Mouse (Mus musculus): ENCODE results near the gene Ctsz. TPM values are rescaled to one million over a fixed set of nuclear protein-coding genes. Genes with fewer than 3 reads are reported as not detected.

The Ctsz gene
- polyA plus RNA-seq, 1 experiment from 2014 or later, result 179 TPM

DNA sequence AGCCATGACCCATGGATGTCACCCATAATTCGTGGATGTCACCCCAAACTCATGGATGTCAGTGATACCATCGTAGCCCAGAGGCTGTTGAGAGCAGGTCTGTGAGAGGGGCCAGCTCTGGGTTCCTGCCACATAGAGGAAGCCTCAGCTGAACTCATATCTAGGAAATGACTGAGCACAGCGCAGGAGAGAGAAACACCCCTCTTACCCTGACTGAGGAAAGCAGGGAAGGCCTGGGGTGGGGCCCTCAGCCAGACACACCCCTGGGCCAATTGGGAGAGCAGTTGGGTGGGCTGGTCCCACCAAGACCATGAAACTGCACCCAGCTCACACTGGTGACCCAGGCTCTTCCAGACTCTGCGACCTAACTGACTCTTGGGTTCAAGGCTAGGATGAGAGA is 11.5 kb upstream of the Ctsz start, which contains the start of gene Tubb1:
Tubb1 (plus strand) TSS at position 343 of the 400 bp plus-strand sequence.
- no peak for ATAC-seq (ENCODE audit: insufficient read depth)
- no peaks in the 10 kb centered on the region for H3K4me1 ChIP-seq (ENCODE audit: insufficient read depth)
- TF ChIP-seq CTCF (IDR thresholded peaks at IDR 0.05; ENCODE audit: low read depth), result no peak
- 68% methylated on average over 4 of the region's 4 CpGs for WGBS
- no peak within 1 kb of the TSS for H3K4me2 ChIP-seq
- H3K27me3 ChIP-seq (ENCODE audit: insufficient read depth, low read length), result no peaks in the 10 kb centered on the region
- no peak within 1 kb of the TSS for H3K4me3 ChIP-seq (ENCODE audit: low read depth, low read length)
- H3K27ac ChIP-seq (ENCODE audit: low read depth), result no peak within 1 kb of the TSS
- no peaks in the 10 kb centered on the region for H3K36me3 ChIP-seq (ENCODE audit: insufficient read depth)
- DNase-seq, result no peak
- no peaks in the 10 kb centered on the region for H3K9me3 ChIP-seq (ENCODE audit: low read depth, low read length)
- no peak within 1 kb of the TSS for H3K9ac ChIP-seq

DNA sequence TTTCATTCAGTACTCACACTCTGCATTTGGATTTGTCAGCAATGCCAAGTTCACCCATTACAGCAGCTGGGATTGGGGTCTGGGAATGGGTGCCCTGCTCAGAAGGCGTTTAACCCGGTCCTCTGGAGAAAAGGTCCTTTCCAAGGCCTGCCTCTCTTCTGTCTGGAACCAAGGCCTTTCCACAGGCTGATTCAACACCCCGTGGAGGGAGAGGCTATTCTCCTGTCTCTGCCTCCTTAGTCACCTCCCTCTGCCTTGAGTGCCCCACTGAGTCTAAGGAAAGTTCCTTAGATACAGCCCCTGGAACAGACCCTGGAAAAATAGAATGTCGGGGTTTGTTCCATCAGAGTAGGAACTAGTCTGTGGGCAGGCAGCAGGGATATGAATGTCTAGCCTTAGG is 9.6 kb upstream of the Ctsz start:
- WGBS, result 77% methylated on average over 4 of the region's 4 CpGs
- TF ChIP-seq CTCF (IDR thresholded peaks at IDR 0.05; ENCODE audit: low read depth), result no peak
- no peak for ATAC-seq (ENCODE audit: insufficient read depth)

DNA sequence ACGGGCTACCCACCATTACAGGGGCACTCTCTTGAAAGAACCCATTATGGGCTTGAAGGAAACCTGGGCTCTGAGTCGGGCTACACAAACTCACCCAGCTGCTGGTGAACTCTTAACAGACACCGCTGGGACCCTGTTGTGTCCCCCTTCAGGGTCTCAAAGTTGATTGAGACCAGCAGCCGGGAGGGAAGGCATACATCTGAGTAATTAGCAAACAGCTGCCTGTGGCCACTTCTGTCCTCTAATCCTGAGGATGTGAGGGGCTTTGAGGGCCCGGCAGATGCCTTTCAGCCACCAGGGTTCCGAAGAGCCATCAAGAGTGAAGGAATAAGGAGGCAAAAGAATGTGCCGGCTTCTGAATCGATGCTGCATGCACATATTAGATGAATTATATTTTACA is 8.1 kb upstream of the Ctsz start:
- TF ChIP-seq CTCF (IDR thresholded peaks at IDR 0.05; ENCODE audit: low read depth), result no peak
- H3K27ac ChIP-seq (ENCODE audit: low read depth), result peak overlapping the region; percentile 6; the same call in 1 of the 2 replicates
- H3K36me3 ChIP-seq (ENCODE audit: insufficient read depth), result no peaks in the 10 kb centered on the region
- H3K9me3 ChIP-seq (ENCODE audit: low read depth, low read length), result no peaks in the 10 kb centered on the region
- ATAC-seq (ENCODE audit: insufficient read depth) (no peak), DNase-seq (no peak)
- H3K27me3 ChIP-seq (ENCODE audit: insufficient read depth, low read length), result no peaks in the 10 kb centered on the region
- no peak overlapping the region for H3K9ac ChIP-seq
- H3K4me1 ChIP-seq (ENCODE audit: insufficient read depth), result peaks cover 8% of the 10 kb centered on the region; the same call in 1 of the 2 replicates
- WGBS, result 53% methylated on average over 8 of the region's 8 CpGs
- no peak overlapping the region for H3K4me2 ChIP-seq
- no peak overlapping the region for H3K4me3 ChIP-seq (ENCODE audit: low read depth, low read length)

More for the DNA sequence above, 9.6 kb upstream of the Ctsz start:
- no peak overlapping the region for H3K4me2 ChIP-seq
- no peak overlapping the region for H3K27ac ChIP-seq (ENCODE audit: low read depth)
- no peaks in the 10 kb centered on the region for H3K36me3 ChIP-seq (ENCODE audit: insufficient read depth)
- H3K4me3 ChIP-seq (ENCODE audit: low read depth, low read length), result no peak overlapping the region
- no peaks in the 10 kb centered on the region for H3K27me3 ChIP-seq (ENCODE audit: insufficient read depth, low read length)
- DNase-seq, result no peak
- 0 out of 2 replicates have a peak, but pooled peaks cover 2% of the 10 kb centered on the region for H3K4me1 ChIP-seq (ENCODE audit: insufficient read depth)
- no peaks in the 10 kb centered on the region for H3K9me3 ChIP-seq (ENCODE audit: low read depth, low read length)
- no peak overlapping the region for H3K9ac ChIP-seq

- peak overlapping the region; percentile 6; the same call in 1 of the 2 replicates for H3K27ac ChIP-seq (ENCODE audit: low read depth)
- no peak for TF ChIP-seq CTCF (IDR thresholded peaks at IDR 0.05; ENCODE audit: low read depth)
- H3K36me3 ChIP-seq (ENCODE audit: insufficient read depth), result no peaks in the 10 kb centered on the region
- H3K9ac ChIP-seq, result no peak overlapping the region
- peaks cover 10% of the 10 kb centered on the region; the same call in 1 of the 2 replicates for H3K4me1 ChIP-seq (ENCODE audit: insufficient read depth)
- DNase-seq (no peak), ATAC-seq (ENCODE audit: insufficient read depth) (no peak; the same call in 1 of the 2 replicates)
- no peaks in the 10 kb centered on the region for H3K27me3 ChIP-seq (ENCODE audit: insufficient read depth, low read length)
- no peaks in the 10 kb centered on the region for H3K9me3 ChIP-seq (ENCODE audit: low read depth, low read length)
- H3K4me2 ChIP-seq, result no peak overlapping the region
- 41% methylated on average over 7 of the region's 7 CpGs for WGBS
- H3K4me3 ChIP-seq (ENCODE audit: low read depth, low read length), result no peak overlapping the region
These were observed 7.7 kb upstream of the Ctsz start for GRCm38 (mm10) chr2:174446492-174446891.

DNA sequence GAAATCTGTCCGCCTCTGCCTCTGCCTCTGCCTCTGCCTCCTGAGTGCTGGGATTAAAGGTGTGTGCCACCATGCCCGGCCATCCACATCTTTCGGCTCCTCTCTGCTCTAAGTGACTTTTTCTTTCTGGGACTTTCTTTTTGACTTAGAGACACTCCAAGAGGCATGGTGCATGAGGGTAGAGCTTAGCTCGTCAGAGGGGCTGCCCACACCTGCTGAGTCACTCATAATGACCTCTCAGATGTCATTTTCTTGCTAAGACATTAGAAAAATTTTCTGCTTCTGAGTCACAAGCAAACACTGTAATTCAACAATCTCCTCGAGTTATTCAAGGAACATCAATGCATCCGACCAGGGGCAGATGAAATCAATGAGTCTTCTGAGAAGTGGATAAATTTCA is 6.2 kb upstream of the Ctsz start:
- no peak overlapping the region for H3K4me3 ChIP-seq (ENCODE audit: low read depth, low read length)
- WGBS, result 73% methylated on average over 6 of the region's 6 CpGs
- no peaks in the 10 kb centered on the region for H3K9me3 ChIP-seq (ENCODE audit: low read depth, low read length)
- no peak overlapping the region for H3K4me2 ChIP-seq
- no peaks in the 10 kb centered on the region for H3K27me3 ChIP-seq (ENCODE audit: insufficient read depth, low read length)
- H3K27ac ChIP-seq (ENCODE audit: low read depth), result no peak overlapping the region
- DNase-seq (no peak), ATAC-seq (ENCODE audit: insufficient read depth) (no peak)
- H3K4me1 ChIP-seq (ENCODE audit: insufficient read depth), result peaks cover 12% of the 10 kb centered on the region; the same call in 1 of the 2 replicates
- H3K36me3 ChIP-seq (ENCODE audit: insufficient read depth), result no peaks in the 10 kb centered on the region
- no peak overlapping the region for H3K9ac ChIP-seq
- TF ChIP-seq CTCF (IDR thresholded peaks at IDR 0.05; ENCODE audit: low read depth), result no peak

DNA sequence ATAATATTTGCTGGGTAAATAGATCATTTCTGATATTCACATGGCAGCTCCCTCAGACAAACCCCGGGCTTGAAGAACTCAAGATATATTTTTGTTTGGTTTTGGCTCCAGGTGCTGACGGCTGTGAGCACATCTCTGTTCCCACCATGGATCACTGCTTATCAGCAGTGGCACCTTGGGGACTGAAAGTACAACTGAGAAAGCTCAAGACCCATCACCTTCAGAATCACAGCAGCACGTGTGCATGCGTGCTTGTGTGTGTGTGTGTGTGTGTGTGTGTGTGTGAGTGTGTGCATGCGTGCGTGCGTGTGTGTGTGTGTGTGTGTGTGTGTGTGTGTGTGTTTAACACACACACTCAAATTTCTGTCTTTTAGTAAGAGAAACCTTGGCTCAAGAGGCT is 5.5 kb upstream of the Ctsz start:
- no peak overlapping the region for H3K4me2 ChIP-seq
- peaks cover 16% of the 10 kb centered on the region; the same call in 1 of the 2 replicates for H3K4me1 ChIP-seq (ENCODE audit: insufficient read depth)
- ATAC-seq (ENCODE audit: insufficient read depth) (no peak), DNase-seq (no peak)
- TF ChIP-seq CTCF (IDR thresholded peaks at IDR 0.05; ENCODE audit: low read depth), result no peak
- no peaks in the 10 kb centered on the region for H3K36me3 ChIP-seq (ENCODE audit: insufficient read depth)
- H3K4me3 ChIP-seq (ENCODE audit: low read depth, low read length), result no peak overlapping the region
- H3K9me3 ChIP-seq (ENCODE audit: low read depth, low read length), result no peaks in the 10 kb centered on the region
- H3K27me3 ChIP-seq (ENCODE audit: insufficient read depth, low read length), result no peaks in the 10 kb centered on the region
- no peak overlapping the region for H3K9ac ChIP-seq
- H3K27ac ChIP-seq (ENCODE audit: low read depth), result no peak overlapping the region
- 60% methylated on average over 7 of the region's 7 CpGs for WGBS

GRCm38 (mm10) chr2:174443046-174443445 is 4.2 kb upstream of the Ctsz start:
- 42% methylated on average over 2 of the region's 2 CpGs for WGBS
- H3K9me3 ChIP-seq (ENCODE audit: low read depth, low read length), result no peaks in the 10 kb centered on the region
- ATAC-seq (ENCODE audit: insufficient read depth), result no peak
- DNase-seq, result peak; percentile 21
- peak overlapping the region; percentile 79 for H3K27ac ChIP-seq (ENCODE audit: low read depth)
- H3K4me3 ChIP-seq (ENCODE audit: low read depth, low read length), result no peak overlapping the region
- H3K9ac ChIP-seq, result no peak overlapping the region
- H3K4me2 ChIP-seq, result no peak overlapping the region
- TF ChIP-seq CTCF (IDR thresholded peaks at IDR 0.05; ENCODE audit: low read depth), result no peak
- peaks cover 25% of the 10 kb centered on the region for H3K4me1 ChIP-seq (ENCODE audit: insufficient read depth)
- H3K27me3 ChIP-seq (ENCODE audit: insufficient read depth, low read length), result no peaks in the 10 kb centered on the region
- H3K36me3 ChIP-seq (ENCODE audit: insufficient read depth), result no peaks in the 10 kb centered on the region
